Mouse (Mus musculus): ENCODE measurements around the gene Ces2f.

DNA sequence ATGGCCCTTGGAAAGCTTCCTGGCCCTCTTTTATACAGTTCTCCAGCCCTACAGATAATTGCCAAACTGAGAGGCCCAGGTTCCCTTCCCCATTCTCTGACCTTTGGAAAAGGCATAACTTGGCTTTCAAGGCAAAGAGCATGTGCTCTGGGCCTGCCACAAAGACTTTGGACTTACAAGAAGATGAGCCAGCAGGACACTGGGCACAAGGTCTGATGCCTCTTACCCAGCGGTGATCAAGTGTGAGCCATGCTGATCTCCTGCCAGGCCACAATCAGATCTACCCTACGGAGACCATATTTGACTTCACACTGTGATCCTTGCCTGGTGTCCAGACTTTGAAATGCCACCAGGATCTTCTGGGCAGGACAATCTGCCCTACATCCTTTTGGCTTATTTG is 37.8 kb downstream of the Ces2f start:
- no peak for TF ChIP-seq POLR2A (IDR thresholded peaks at IDR 0.05; ENCODE audit: insufficient read depth, low read length)
- TF ChIP-seq CTCF (IDR thresholded peaks at IDR 0.05; ENCODE audit: low read depth, low read length): no peak

Data from ES-Bruce4 (cell line).